Mouse (Mus musculus) left cerebral cortex, postnatal 4 days (tissue): Measurements from ENCODE around the gene Slco3a1. TPM values are rescaled to one million over a fixed set of nuclear protein-coding genes. Genes with fewer than 3 reads are reported as not detected.
A peak's percentile ranks its signal among the peaks of the same experiment; 100 is the strongest.

Experiments used
- DNase-seq: peaks from one replicate; pipeline ENCODE4 v3.0.0-alpha.2; 2022
- intact Hi-C: fragments of 180-260 bp; cut with DNase I; formaldehyde crosslinking; loops from one replicate; pipeline ENCODE4 v1.15.1; 2025
- total RNA-seq, 2 experiments: library from RNA; stranded (reverse); gene quantifications; 2 replicates each; pipeline ENCODE4 v1.2.3; 2021

Gene Slco3a1
- 10 to 100 TPM; 75.0 to 77.0 TPM for total RNA-seq

DNA sequence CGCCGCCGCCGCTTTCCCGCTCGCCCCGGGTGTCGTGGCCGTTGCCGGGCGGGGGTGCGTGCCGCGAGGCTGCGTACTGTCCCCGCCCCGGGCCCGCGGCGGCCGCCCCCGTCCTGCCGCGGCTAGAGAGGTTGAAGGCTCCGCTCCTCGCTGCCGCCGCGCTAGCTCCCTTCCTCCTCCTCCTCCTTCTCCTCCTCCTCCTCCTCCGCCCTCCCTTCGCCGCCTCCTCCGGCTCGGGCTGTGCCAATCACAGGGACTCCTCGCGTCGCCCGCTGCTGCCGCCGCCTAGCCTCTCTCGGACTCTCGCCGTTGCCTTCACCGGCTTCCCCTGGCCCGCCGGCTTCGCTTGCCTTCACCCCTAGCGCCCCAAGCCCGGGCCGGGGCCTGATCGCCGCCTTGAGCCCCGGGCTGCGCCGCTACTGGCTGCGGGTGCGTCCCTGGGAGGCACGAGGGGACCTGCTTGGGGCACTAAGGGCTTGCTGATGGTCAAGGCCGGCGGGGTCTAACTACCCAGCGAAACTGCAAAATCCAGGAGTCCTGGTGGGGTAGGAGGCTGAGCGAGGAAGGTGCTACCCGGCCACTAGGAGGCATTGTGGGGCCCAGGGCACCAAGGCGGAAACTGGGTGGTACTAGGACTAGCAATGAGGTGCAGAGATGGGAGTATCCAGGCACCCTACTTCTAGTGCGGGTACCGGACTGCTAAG, at the start of gene Slco3a1:
Slco3a1 (minus strand) TSS at position 173 of the 704 bp plus-strand sequence.
- peak; percentile 76 for DNase-seq
- intact Hi-C loops: loop anchor here (5.0 to 10.0 kb wide), 4 partner anchors 150 to 558 kb away; no protein-coding TSS in a partner anchor

DNA sequence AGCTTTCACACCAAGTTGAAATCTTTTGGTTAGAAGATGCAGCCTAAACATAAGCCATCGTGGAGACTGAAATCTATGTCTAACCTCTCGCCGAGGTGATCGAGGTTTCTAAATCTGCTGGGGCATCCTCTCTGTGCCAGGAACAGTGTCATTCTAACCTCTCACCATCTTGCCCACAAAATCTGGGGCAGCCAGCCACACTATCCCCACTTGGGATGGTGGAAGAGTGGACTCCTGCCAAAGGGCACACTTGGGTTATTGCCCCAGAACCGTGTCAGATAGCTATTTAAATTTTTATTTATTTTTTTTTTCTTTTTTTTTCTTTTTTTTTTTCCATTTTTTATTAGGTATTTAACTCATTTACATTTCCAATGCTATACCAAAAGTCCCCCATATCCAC, 46.4 kb upstream of the Slco3a1 start:
- DNase-seq: no peak
- intact Hi-C loops: no loop called here

DNA sequence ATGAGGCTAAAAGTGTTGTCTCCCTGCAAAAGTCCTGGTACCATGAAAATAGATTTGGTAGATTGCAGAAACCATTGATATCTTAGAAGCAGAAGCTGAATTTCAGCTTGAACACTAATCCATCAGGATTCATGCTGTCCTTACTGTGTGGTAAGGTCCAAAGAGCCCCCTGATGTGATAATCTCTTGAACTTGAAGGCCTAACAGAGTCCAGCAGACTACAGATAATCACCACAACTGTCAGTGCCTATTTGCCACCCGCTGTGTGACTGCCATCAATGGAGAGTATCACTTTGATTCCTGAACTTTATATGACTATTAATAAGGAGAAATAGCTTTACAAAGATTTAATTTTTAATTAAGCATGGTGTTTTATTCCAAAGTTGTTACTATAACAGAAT, 24.8 kb upstream of the Slco3a1 start:
- intact Hi-C loops: no loop called here
- DNase-seq: peak; percentile 6

DNA sequence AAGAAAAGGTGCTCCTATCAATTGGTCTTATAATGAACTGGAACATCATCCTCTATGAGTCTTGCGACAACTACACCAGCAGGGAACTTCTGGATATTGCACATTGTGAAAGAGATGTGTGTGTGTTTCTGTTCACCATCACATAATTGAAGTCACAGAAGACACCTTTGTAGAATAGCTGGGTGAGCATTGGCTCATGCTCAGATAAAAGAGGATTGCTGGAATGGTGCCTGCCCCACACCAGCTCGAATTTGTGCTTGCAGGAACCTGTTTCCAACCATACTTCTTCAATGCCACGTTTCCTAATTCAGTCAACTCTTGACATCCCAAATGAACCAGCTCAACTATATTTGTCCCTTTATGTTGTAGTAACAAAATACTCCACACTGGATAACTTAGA, 21.1 kb upstream of the Slco3a1 start:
- intact Hi-C loops: no loop called here
- DNase-seq: no peak

DNA sequence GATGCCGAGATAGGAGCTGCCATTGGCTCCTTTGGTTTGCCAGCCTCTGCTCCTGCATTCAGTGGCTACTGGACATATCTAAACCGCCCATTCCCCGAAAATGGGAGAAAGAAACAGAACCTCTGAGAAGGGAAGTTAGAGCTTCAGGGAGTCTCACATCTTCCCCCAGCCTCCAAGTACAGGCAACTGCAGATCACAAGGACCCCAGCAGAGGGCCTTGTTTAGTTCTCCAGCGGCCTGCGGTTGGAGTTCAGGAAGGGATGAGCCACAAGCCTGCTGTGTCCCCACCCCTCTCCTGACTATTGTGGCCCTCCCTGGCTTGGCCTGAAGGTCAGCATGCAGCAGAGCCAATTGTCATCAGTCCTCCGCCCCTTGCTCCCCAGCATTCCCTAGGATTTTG, 836 bp upstream of the Slco3a1 start:
- peak; percentile 72 for DNase-seq
- intact Hi-C loops: loop anchor here (10.0 kb wide), 2 partner anchors 149 to 389 kb away; no protein-coding TSS in a partner anchor

DNA sequence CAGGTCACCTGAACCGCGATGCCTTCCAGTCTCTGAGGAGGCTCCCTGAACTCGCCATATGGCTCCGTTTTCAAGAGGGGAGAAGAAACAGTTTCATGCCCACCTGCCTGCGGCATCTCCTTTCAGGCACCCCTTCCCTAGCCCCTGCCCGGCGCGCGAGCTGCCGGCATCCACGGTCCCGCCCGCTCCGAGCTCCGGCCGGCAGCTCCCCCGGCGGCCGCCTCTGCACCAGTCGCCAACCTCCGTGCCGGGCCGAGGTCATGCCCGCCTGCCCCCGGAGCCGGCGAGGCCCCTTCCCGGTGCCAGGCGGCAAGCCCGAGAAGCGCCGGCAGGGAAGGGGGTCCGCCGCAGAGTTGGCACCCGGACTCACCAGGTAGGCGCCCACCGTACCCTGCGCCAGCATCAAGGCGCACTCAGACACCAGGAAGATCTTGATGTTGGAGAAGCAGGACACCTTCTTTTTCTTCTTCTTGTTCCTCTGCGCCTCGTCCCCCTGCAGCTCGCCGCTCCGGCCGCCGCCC, 479 bp downstream of the Slco3a1 start:
- intact Hi-C loops: loop anchor here (5.0 to 10.0 kb wide), 4 partner anchors 151 to 558 kb away; no protein-coding TSS in a partner anchor
- DNase-seq: peak; percentile 59

DNA sequence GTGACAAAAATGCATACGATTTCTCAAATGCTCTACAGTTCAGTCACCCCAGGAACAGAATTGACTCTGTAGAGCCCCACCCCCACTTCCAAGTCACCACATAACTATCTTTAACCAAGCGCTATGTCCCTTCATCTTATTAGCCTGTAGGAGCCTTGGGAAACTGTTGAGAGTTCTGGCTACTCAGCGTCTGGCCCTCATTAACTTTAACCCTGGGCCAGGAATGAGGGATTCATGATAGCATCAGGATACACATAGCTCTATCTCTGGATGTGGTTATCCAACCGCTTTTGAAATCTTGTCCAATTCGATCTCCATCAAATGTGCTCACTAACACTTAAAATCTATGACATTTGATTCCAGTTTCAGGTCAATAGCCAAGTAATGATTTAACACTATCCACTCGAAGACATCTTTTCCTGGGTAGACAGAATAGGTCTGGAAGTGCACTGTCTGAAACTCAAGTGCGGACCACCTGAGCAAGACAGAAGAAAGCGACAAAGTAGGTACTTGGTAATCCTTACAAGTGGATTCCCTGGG, 1.4 kb downstream of the Slco3a1 start:
- no peak for DNase-seq
- intact Hi-C loops: loop anchor here (5.0 to 10.0 kb wide), 4 partner anchors 152 to 559 kb away; no protein-coding TSS in a partner anchor

DNA sequence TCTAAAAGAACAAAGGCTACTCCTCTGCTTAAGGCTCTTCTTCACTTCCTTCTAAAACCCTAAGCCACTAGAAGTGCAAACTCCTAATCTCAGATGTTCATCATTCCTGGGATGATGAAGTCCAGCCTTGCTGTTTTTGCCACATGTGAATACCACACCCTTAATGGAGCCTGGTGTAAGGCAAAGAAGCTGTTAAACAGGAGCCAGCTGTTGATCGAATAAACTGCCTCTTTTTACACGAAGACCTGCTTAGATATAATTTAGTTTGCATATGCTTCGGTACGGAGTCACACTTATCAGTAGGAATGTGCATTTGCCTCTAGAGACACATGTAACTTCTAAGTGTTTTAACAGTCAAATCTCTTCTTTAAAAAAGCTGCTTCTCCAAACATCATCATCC, 2.0 kb downstream of the Slco3a1 start:
- intact Hi-C loops: loop anchor here (5.0 to 10.0 kb wide), 4 partner anchors 152 to 560 kb away; no protein-coding TSS in a partner anchor
- DNase-seq: no peak

DNA sequence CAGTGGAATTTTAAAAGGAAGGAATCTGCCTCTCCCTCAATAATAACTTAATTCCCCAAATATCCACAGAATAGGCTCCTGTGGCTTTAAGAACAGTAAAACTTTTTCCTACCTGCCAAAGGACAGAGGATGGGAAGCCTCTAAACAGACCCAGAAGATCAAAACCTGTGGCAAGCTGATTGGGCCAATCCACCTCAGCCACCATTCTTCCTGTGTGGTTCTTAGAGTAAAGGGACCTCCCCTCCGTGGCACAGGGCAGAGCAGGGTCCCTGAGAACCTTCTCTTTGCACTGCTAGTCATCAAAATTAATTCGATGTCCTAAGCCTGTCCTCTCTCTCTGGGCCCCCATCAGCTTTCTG, 2.6 kb downstream of the Slco3a1 start:
- no peak for DNase-seq
- intact Hi-C loops: loop anchor here (5.0 to 10.0 kb wide), 4 partner anchors 153 to 560 kb away; no protein-coding TSS in a partner anchor

DNA sequence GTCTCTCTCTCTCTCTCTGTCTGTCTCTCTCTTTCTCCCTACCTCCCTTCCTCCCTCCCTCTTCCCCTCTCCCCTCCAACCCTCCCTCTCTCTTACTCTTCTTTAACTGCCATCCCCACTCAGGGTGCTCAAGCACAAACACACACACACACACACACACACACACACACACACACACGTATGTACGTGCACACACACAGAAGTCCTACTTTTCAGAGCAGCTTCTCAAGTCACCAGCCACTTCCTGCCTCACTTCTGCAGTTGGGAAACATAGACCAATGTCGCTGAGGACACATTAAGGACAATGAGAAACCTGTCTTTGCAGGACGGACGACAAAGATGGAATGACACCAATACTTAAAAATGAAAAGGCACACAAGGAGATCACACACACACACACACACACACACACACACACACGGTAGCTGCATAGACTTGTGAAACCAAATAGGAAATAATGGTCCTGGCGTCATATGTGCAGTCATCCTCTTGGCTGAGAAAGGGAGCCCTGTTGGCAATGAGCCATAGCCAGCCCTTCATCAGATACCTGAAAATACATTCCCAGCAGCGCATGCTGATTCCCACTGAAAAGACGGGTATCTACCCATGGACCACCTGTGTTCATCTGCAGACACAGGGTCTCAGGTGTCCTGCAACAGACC, 3.1 kb downstream of the Slco3a1 start:
- intact Hi-C loops: loop anchor here (5.0 to 10.0 kb wide), 4 partner anchors 153 to 561 kb away; no protein-coding TSS in a partner anchor
- DNase-seq: peak; percentile 15

DNA sequence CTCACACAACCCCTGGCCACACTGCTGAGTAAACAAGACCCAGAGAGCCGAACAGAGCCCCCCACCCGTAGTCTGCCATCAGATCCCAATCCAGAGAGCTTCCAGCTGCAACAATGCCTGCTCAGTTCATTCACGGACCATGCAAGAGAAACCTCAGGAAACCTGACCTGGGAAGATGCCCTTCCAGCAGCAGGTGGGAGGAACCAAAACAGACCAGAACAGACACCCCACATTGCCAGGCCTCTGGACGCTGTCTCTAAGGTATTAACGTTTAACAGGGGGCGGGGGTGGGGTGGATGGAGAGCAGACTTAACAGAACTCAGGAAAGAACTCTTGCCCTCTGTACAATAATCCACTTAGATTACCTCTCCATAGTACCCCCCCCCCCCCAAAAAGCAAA, 4.9 kb downstream of the Slco3a1 start:
- intact Hi-C loops: loop anchor here (5.0 to 10.0 kb wide), 4 partner anchors 155 to 563 kb away; no protein-coding TSS in a partner anchor
- no peak for DNase-seq

DNA sequence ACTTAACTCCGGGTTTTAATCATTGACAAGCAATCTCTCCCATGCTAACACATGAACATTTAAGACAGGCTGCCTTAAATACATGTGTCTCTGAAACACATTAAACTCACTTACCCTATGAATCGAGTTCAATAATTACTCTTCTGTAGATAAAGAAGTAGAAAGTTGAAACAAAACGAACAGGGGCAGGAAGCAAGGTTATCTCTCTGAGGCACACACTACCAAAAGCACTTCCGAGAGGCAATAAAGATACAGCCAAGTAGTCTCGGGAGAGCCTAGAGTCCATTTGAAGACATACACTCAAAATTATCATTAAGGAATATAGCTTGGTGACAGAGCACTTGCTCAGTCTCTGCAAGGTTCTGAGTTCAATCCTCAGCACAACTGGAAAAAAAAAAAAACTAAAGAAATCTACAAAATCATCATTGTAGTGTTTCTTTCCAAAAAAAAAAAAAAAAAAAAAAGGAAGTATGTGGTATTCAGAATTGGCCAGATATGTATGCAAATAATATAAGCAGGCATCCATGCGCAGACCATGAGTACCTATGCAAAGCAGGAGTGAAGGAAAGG, 5.5 kb downstream of the Slco3a1 start:
- intact Hi-C loops: no loop called here
- no peak for DNase-seq

DNA sequence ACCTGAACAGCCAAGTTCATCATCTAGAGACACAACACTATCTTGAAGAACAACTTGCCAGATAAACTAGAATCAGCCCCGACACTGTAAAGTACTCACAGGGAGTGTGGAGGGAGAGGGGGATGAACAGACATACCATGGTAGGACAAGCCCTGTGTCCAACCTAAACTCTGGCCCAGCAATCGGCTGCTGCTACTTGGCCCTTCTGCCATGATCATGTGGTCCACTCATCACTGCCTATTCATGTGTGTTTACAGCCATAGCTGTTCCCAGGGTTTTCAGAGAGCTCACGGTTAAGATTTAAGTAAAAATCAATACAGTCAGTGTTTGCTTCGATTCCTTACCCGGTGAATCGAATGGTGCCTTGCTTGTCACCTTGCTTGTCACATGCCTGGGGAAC, 7.9 kb downstream of the Slco3a1 start:
- no peak for DNase-seq
- intact Hi-C loops: no loop called here

DNA sequence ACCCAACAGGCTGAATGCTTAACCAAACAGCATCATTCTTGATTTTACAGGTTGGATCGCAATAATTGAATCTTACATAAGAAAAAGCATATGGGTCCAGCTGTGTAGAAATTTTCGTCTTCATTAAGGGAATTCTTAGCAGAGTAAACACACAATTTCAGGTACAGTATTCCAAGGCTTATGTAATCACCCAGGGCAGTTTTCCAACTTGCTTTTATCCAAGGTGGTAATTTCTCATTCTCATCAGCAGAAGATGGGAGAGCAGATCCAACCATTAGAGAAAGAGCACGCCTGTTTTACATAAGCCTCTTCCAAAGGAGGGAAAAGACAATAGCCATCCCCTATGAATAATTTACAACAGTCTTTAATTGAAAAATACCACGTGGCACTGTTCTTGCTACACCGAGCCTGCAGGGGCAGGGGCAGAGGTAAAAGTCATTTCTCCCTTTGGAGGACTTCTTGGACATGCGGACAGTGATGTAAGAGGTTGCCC, 9.0 kb downstream of the Slco3a1 start:
- no peak for DNase-seq
- intact Hi-C loops: no loop called here

DNA sequence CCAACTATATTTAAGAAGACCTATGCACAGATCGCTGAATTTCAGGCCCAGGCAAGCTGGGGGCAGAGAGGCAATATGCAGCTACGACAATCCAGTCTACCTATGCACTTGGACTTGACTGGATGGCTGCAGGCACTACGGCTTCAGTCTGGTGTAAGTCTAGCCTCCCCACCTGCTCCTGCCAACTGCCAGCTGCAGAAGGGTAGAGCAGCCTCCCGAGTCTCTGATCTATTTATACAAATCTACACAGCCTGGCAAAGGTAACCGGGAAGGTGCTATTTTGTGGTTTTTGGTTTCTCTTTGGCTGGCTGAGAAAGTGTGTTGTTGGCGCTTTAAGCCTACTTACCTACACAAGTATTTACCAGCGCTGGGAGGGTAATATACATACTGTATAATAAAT, 10.3 kb downstream of the Slco3a1 start:
- no peak for DNase-seq
- intact Hi-C loops: no loop called here

DNA sequence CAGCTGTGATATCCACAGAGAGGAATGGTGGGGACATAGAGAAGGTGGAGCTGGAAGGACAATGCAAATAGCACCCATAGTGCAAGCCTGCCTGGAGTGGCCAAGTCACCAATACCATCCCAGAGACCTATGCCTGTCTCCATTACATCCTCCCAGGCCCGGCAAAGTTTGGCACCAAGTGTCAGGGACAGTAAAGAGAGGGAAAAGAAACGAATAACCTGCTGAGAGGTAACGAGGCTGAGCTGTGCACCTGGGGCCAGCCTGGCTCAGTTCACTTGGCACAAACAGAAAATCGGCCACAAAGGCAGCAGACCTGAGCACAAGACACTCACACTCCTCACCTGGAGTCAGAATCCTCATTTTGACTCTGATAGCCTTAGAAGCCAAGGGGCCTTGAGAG, 12.6 kb downstream of the Slco3a1 start:
- no peak for DNase-seq
- intact Hi-C loops: no loop called here

DNA sequence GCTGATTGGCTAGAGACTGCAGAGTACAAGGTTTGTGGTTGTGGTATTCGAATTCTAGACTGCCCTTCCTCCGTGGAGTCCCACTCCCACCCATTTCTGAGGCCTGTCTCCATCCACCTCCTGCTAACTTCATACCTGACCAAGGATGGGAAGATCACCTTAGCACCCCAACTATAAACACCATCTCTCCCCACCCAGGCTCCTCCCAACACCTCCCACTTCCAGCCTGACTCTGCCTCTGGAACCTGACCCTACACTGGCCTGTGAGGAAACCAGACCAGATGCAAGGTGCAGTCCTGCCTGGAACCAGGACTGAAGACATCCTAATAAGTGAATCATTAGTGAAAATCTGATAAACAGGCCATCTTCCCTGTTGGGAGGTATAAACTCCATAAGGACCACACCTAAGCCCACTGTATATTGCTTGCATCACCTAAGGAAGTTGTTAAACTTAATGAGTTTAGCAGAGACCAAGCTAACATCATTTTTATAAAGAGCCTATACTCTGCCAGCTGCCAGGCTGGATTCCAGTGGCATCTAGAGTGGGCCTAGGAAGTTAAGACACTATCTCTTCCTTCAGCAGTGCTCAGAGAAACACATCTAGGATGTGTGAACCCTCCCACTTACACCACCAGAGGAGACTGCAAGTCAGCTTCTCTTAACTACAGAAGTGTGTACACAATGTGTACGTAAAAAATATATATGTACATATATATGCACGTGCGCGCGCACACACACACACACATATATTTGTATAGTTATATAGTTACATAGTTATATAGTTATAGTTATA, 13.5 kb downstream of the Slco3a1 start:
- intact Hi-C loops: no loop called here
- DNase-seq: no peak

DNA sequence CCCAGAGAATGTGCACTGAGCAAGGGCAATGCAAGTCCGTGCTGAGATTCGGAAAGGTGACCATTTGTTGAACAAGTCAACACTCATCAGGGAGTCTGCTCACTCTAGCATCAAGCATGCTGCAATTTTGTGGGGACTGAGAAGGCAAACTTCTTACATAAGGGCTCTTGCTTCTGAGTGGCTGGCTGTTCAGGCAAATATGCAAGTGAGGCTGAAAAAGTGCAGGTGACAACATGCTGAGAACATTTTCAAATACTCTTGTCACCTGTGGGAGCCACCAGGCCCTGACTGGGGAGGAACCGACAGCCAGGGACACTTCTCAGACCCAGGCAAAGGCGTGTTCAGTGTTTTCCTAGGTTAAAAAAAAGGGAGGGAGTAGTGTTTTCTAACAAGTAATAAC, 18.4 kb downstream of the Slco3a1 start:
- intact Hi-C loops: no loop called here
- DNase-seq: no peak

DNA sequence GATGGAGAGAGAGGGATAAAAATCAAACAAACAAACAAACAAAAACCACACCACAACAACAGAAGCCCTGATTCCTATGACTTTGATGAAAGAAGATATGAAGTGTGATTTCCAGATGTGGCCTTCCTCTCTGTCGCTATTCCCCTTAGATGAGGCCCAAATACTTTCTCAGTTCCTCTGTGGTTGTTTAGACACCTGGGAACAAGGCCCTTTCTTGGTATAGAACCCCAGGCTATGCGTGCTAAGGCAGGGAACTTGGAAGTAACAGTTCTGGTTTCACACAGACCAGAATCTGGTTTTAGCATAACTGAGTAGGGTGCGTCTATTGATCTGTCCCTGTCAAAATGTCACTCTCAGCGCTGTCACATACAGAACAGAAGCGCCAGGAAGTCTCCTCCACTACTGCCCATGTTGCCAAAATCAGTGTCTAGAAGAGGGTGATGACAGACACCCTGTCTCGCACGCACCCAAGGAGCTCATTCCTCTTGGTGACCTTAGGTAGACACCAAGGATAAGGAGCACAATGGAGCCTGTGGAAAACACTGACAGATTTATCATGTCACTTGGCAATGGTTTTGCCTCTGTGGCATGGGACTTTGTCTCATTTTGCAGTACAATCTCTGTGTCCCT, 23.0 kb downstream of the Slco3a1 start:
- intact Hi-C loops: no loop called here

DNA sequence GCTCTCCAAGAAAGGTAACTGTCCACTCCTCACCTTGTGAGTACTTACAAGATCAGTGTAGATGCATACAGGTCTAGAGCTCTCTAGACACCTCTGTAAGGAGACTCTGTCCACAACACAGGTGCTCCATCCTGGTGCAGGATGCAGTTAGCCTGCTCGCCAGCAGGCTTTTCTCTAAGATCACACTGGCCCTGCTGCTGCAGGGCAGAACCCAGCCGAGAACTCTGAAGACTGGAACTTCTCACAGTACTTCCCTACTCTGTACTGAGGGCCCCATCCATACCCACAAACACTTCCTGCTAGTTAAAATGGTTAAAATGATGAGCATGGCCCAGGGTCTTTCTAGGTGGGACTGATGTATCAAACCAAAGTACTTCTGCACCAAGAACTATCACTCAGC, 24.7 kb downstream of the Slco3a1 start:
- intact Hi-C loops: no loop called here

More for the DNA sequence above, 23.0 kb downstream of the Slco3a1 start:
- DNase-seq: no peak

More for the DNA sequence above, 24.7 kb downstream of the Slco3a1 start:
- no peak for DNase-seq
